Mouse (Mus musculus): ENCODE measurements at regions not wholly inside any gene's neighbourhood (a gene's known extent, or its start where the extent isn't known, plus 50 kb on each side); places are given as distances from the start of the nearest gene placed in this dataset.

GRCm38 (mm10) chr14:47805202-47805601 is 157.0 kb downstream of the Ktn1 start:
- TF ChIP-seq CTCF (IDR thresholded peaks at IDR 0.05; ENCODE audit: low read depth, low read length) (no peak), EP300 (IDR thresholded peaks at IDR 0.05; ENCODE audit: insufficient read depth, low read depth, low read length) (no peak), POLR2A (IDR thresholded peaks at IDR 0.05; ENCODE audit: insufficient read depth, low read length) (no peak)
